ENCODE assay signal across 15 mouse cellular contexts in the genomic region with DNA sequence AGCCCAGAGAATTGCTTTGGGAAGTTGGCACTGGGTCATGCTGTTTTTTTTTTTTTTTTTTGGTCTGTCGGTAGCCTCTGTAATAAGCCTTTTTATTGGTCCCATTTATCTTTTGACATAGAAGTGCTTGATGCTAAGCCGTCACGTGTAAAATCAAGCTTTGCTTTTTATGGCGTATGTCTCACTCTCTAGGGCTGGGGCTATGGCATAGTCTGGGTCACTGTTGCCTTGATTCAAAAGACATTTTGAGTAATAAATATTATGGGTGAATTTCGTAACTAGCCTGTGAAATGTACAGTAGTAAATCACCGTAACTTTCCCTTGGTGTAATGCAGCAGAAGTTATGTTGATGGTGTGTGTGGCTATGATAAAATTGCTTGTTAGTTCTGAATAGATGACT.
"Had no signal": no experiment of that assay in that cellular context is flagged by ENCODE, and none has a peak within 500 bp of the region (broad histone marks: within the 10 kb centered on the region; RNA-seq: fewer than 3 reads in every experiment).

No protein-coding gene starts in this region.

- ATAC-seq: lung, postnatal 0 days; midbrain, embryonic 15.5 days had no signal

- H3K9ac ChIP-seq: liver, embryonic 13.5 days; lung, embryonic 14.5 days; midbrain, embryonic 12.5 days; midbrain, embryonic 15.5 days; stomach, embryonic 15.5 days had no signal

- H3K4me2 ChIP-seq: liver, embryonic 13.5 days; lung, embryonic 14.5 days; midbrain, embryonic 12.5 days; midbrain, embryonic 15.5 days; stomach, embryonic 15.5 days had no signal

- H3K9me3 ChIP-seq: liver, embryonic 13.5 days; midbrain, embryonic 12.5 days; midbrain, embryonic 15.5 days; stomach, embryonic 15.5 days had no signal

- DNase-seq: kidney, adult 8-10 months; kidney, postnatal 36 days; layer of hippocampus, postnatal 36 days; liver, embryonic 13.5 days; lung, embryonic 14.5 days; retina, postnatal 1 day; right cerebral cortex, postnatal 25 days; spleen, adult 18-20 months; thymus, postnatal 25 days had no signal

- H3K27ac ChIP-seq: left cerebral cortex, adult 2 months; liver, embryonic 13.5 days; macrophage; midbrain, embryonic 12.5 days; midbrain, embryonic 15.5 days; stomach, embryonic 15.5 days had no signal

- H3K36me3 ChIP-seq: liver, embryonic 13.5 days; midbrain, embryonic 12.5 days; midbrain, embryonic 15.5 days; stomach, embryonic 15.5 days had no signal

- H3K27me3 ChIP-seq: liver, embryonic 13.5 days; midbrain, embryonic 12.5 days; midbrain, embryonic 15.5 days; stomach, embryonic 15.5 days had no signal

- H3K4me1 ChIP-seq: liver, embryonic 13.5 days; midbrain, embryonic 12.5 days; stomach, embryonic 15.5 days had no signal

- H3K4me3 ChIP-seq: left cerebral cortex, adult 2 months; liver, embryonic 13.5 days; midbrain, embryonic 12.5 days; midbrain, embryonic 15.5 days; stomach, embryonic 15.5 days had no signal
